Mouse (Mus musculus) spleen, adult 2 months (tissue): ENCODE measurements around the gene AI854703. TPM values are rescaled to one million over a fixed set of nuclear protein-coding genes. Genes with fewer than 3 reads are reported as not detected.

Experiments used
- DNase-seq, 2 experiments: peaks; one replicate each; pipeline versions ENCODE4 v3.0.0 to v3.0.0-alpha.2; 2012 to 2021; ENCODE audit warnings: low spot score in 2 of 2, low read depth in 1 of 2
- H3K27ac ChIP-seq: fragments of 200-500 bp; 2 replicates; pipeline ENCODE4 v1.5.1; 2012; ENCODE audit warnings: low read length, inconsistent platforms; ENCODE audit not compliant: insufficient read depth
- H3K27me3 ChIP-seq: fragments of 200-500 bp; 2 replicates; pipeline ENCODE4 v1.6.1; 2012; ENCODE audit warnings: mild to moderate bottlenecking, moderate library complexity, low read length, inconsistent platforms; ENCODE audit not compliant: control insufficient read depth, insufficient read depth
- H3K36me3 ChIP-seq: fragments of 200-500 bp; 2 replicates; pipeline ENCODE4 v1.6.1; 2012; ENCODE audit warnings: mild to moderate bottlenecking, low read length, inconsistent platforms; ENCODE audit not compliant: control insufficient read depth, insufficient read depth
- H3K4me1 ChIP-seq: fragments of 200-500 bp; 2 replicates; pipeline ENCODE4 v1.6.1; 2011; ENCODE audit warnings: inconsistent platforms; ENCODE audit not compliant: control insufficient read depth, insufficient read depth, insufficient read length
- H3K4me3 ChIP-seq: fragments of 200-500 bp; 2 replicates; pipeline ENCODE4 v1.5.1; 2011; ENCODE audit warnings: mild to moderate bottlenecking, inconsistent platforms; ENCODE audit not compliant: insufficient read depth, insufficient read length; ENCODE audit errors: extremely low read depth
- CTCF ChIP-seq: fragments of 200-500 bp; IDR thresholded peaks from 2 replicates; pipeline ENCODE4 v1.5.1; 2011; ENCODE audit warnings: mild to moderate bottlenecking, inconsistent platforms; ENCODE audit not compliant: insufficient read depth, insufficient read length, insufficient replicate concordance; ENCODE audit errors: extremely low read depth
- POLR2A ChIP-seq: fragments of 200-500 bp; IDR thresholded peaks from 2 replicates; pipeline ENCODE4 v1.6.1; 2011; ENCODE audit warnings: low read depth, low read length, inconsistent platforms
- WGBS: fragments of 180-500 bp; shearing (Covaris S2); methylation state at CpG from one replicate; pipeline ENCODE4 v1.1.7; 2018; 5-methylcytosine and 5-hydroxymethylcytosine counted together
- polyA plus RNA-seq: library from polyadenylated mRNA; depleted of rRNA; stranded (reverse); fragments of >200 nt; gene quantifications from 2 replicates; pipeline ENCODE4 v1.2.3, GENCODE M21; 2012

AI854703 gene
- polyA plus RNA-seq, 1 experiment: 0.77 TPM

GRCm38 (mm10) chr6:48600594-48600993, 26.0 kb upstream of the AI854703 start:
- Histone ChIP-seq H3K4me3 (no peak overlapping the region), H3K27me3 (no peaks in the 10 kb centered on the region), H3K4me1 (peaks cover 3% of the 10 kb centered on the region), H3K27ac (no peak overlapping the region), H3K36me3 (peaks cover 10% of the 10 kb centered on the region)
- DNase-seq: no peak
- 86% methylated on average over 1 of the region's 1 CpGs for WGBS
- no peak for TF ChIP-seq POLR2A
- no peak for TF ChIP-seq CTCF

- H3K27me3 ChIP-seq: no peaks in the 10 kb centered on the region
- WGBS: 5% methylated on average over 42 of the region's 42 CpGs
- peaks cover 10% of the 10 kb centered on the region for H3K36me3 ChIP-seq
- peak within 1 kb of the TSS; percentile 34 for H3K27ac ChIP-seq
- peak; percentile 75 to 94 for DNase-seq
- H3K4me1 ChIP-seq: peaks cover 3% of the 10 kb centered on the region
- TF ChIP-seq CTCF (no peak), POLR2A (peak; percentile 27; the same call in 1 of the 2 replicates)
- H3K4me3 ChIP-seq: peak within 1 kb of the TSS; percentile 88
Measured at GRCm38 (mm10) chr6:48601271-48602079, 25.1 kb upstream of the AI854703 start, which contains the start of gene Zfp775. Gene Zfp775 (plus strand): TSS chr6:48602063.

- Histone ChIP-seq H3K27ac (peak overlapping the region; percentile 34; the same call in 1 of the 2 replicates), H3K27me3 (no peaks in the 10 kb centered on the region), H3K4me3 (peak overlapping the region; percentile 88), H3K36me3 (peaks cover 3% of the 10 kb centered on the region), H3K4me1 (peaks cover 3% of the 10 kb centered on the region; the same call in 1 of the 2 replicates)
- DNase-seq: no peak
- TF ChIP-seq POLR2A (no peak), CTCF (no peak)
- WGBS: under 1% methylated on average over 28 of the region's 28 CpGs
Measured at GRCm38 (mm10) chr6:48602080-48602741, 24.4 kb upstream of the AI854703 start.

GRCm38 (mm10) chr6:48608124-48608523, 18.4 kb upstream of the AI854703 start:
- TF ChIP-seq POLR2A (no peak), CTCF (no peak)
- no peak for DNase-seq
- Histone ChIP-seq H3K36me3 (no peaks in the 10 kb centered on the region; the same call in 1 of the 2 replicates), H3K4me3 (no peak overlapping the region), H3K27ac (no peak overlapping the region), H3K4me1 (no peaks in the 10 kb centered on the region), H3K27me3 (no peaks in the 10 kb centered on the region)
- WGBS: 85% methylated on average over 2 of the region's 2 CpGs

- no peaks in the 10 kb centered on the region; the same call in 1 of the 2 replicates for H3K36me3 ChIP-seq
- TF ChIP-seq CTCF (no peak), POLR2A (no peak)
- no peak overlapping the region for H3K27ac ChIP-seq
- H3K4me3 ChIP-seq: no peak overlapping the region
- no peaks in the 10 kb centered on the region for H3K4me1 ChIP-seq
- DNase-seq: no peak
- H3K27me3 ChIP-seq: no peaks in the 10 kb centered on the region
- 47% methylated on average over 7 of the region's 7 CpGs for WGBS
Measured at GRCm38 (mm10) chr6:48609512-48609911, 17.1 kb upstream of the AI854703 start.

GRCm38 (mm10) chr6:48610657-48611056, 15.9 kb upstream of the AI854703 start:
- no peaks in the 10 kb centered on the region; the same call in 1 of the 2 replicates for H3K36me3 ChIP-seq

More at GRCm38 (mm10) chr6:48610657-48611056, 15.9 kb upstream of the AI854703 start:
- 89% methylated on average over 3 of the region's 3 CpGs for WGBS
- DNase-seq: no peak
- Histone ChIP-seq H3K4me3 (no peak overlapping the region), H3K27ac (no peak overlapping the region), H3K4me1 (no peaks in the 10 kb centered on the region), H3K27me3 (no peaks in the 10 kb centered on the region)
- TF ChIP-seq POLR2A: no peak
- no peak for TF ChIP-seq CTCF
